Mouse (Mus musculus) liver, adult 2 months (tissue): Measurements from ENCODE around the gene Iqcf4.

Experiments used
- CTCF ChIP-seq: fragments of 200-500 bp; IDR thresholded peaks from 2 replicates; pipeline ENCODE4 v1.5.1; 2011; ENCODE audit warnings: low read depth, low read length, control low read depth
- POLR2A ChIP-seq: fragments of 200-500 bp; IDR thresholded peaks from 2 replicates; pipeline ENCODE4 v1.6.1; 2011; ENCODE audit warnings: low read length, control low read depth; ENCODE audit not compliant: insufficient read depth; ENCODE audit errors: extremely low read depth

- no peak for TF ChIP-seq CTCF
- no peak for TF ChIP-seq POLR2A
These were observed 27.7 kb upstream of the Iqcf4 start for GRCm38 (mm10) chr9:106598466-106598865.
